Mouse (Mus musculus) liver, embryonic 14.5 days (tissue): ENCODE results near the gene Acot8.

Source experiments
- CTCF ChIP-seq: IDR thresholded peaks from 2 replicates; pipeline ENCODE4 v1.5.1; 2016; ENCODE audit warnings: antibody characterized with exemption, low read depth, control low read depth
- EP300 ChIP-seq: IDR thresholded peaks from 2 replicates; pipeline ENCODE4 v1.6.1; 2016; ENCODE audit warnings: antibody characterized with exemption, low read depth

- TF ChIP-seq CTCF (no peak), EP300 (no peak)
These were observed 55.7 kb downstream of the Acot8 start for GRCm38 (mm10) chr2:164748991-164749390.
